Mouse (Mus musculus) lung, embryonic 14.5 days (tissue): ENCODE measurements around the gene Tulp1. TPM values are rescaled to one million over a fixed set of nuclear protein-coding genes. Genes with fewer than 3 reads are reported as not detected.
"Not testable (repeated sequence)": the region's sequence is repeated elsewhere in the genome, so short reads cannot be mapped to it uniquely, and the experiment has no call there.

Experiments used
- ATAC-seq: fragments of 200-750 bp; cut with Nextera tagmentation; 2 replicates; pipeline ENCODE4 v1.8.0; 2017; ENCODE audit warnings: mild to moderate bottlenecking, moderate TSS enrichment, moderate library complexity; ENCODE audit not compliant: insufficient read depth
- DNase-seq: peaks from one replicate; pipeline ENCODE4 v3.0.0-alpha.2; 2015
- H3K27ac ChIP-seq: fragments of 300-500 bp; sonication (generic); 2 replicates; pipeline ENCODE4 v1.5.1; 2014; ENCODE audit warnings: low read depth, mild to moderate bottlenecking, moderate library complexity
- H3K27me3 ChIP-seq: fragments of 300-500 bp; sonication (generic); 2 replicates; pipeline ENCODE4 v1.6.1; 2014; ENCODE audit warnings: low read length, control low read depth; ENCODE audit not compliant: insufficient read depth
- H3K36me3 ChIP-seq: fragments of 300-500 bp; sonication (generic); 2 replicates; pipeline ENCODE4 v1.6.1; 2014; ENCODE audit warnings: control low read depth; ENCODE audit not compliant: insufficient read depth
- H3K4me1 ChIP-seq: fragments of 300-500 bp; sonication (generic); 2 replicates; pipeline ENCODE4 v1.6.1; 2014; ENCODE audit warnings: antibody characterized with exemption, control low read depth; ENCODE audit not compliant: insufficient read depth
- H3K4me2 ChIP-seq: fragments of 300-500 bp; sonication (generic); 2 replicates; pipeline ENCODE4 v1.6.1; 2014; ENCODE audit warnings: mild to moderate bottlenecking
- H3K4me3 ChIP-seq: fragments of 300-500 bp; sonication (generic); 2 replicates; pipeline ENCODE4 v1.5.1; 2014; ENCODE audit warnings: low read depth, low read length
- H3K9ac ChIP-seq: fragments of 300-500 bp; sonication (generic); 2 replicates; pipeline ENCODE4 v1.6.1; 2014
- H3K9me3 ChIP-seq: fragments of 300-500 bp; sonication (generic); 2 replicates; pipeline ENCODE4 v1.6.1; 2016; ENCODE audit warnings: low read depth, low read length, control low read depth
- CTCF ChIP-seq: IDR thresholded peaks from 2 replicates; pipeline ENCODE4 v1.5.1; 2016; ENCODE audit warnings: antibody characterized with exemption, low read depth
- WGBS: fragments of 180-500 bp; shearing (Covaris S2); extraction: QIAGEN DNeasy Blood & Tissue Kit; methylation state at CpG from one replicate; pipeline ENCODE4 v1.1.7; 2014; 5-methylcytosine and 5-hydroxymethylcytosine counted together
- polyA plus RNA-seq: library from polyadenylated mRNA; unstranded; fragments of >200 nt; fragmentation: Nextera tagmentation; extraction: Ambion mirVana; gene quantifications from 2 replicates; pipeline ENCODE4 v1.2.1, GENCODE M21; 2014

The Tulp1 gene
- polyA plus RNA-seq, 1 experiment from 2014 or later: 3.0 TPM

- H3K36me3 ChIP-seq: no peaks in the 10 kb centered on the region
Observed at GRCm38 (mm10) chr17:28368449-28368848, 3.4 kb upstream of the Tulp1 start.

GRCm38 (mm10) chr17:28363507-28363906, 1.5 kb downstream of the Tulp1 start:
- Histone ChIP-seq H3K27ac (no peak overlapping the region), H3K4me3 (0 out of 2 replicates have a peak overlapping the region, but pooled peaks have one; percentile 29), H3K9ac (no peak overlapping the region), H3K9me3 (no peaks in the 10 kb centered on the region), H3K4me2 (peak overlapping the region; percentile 61), H3K4me1 (peaks cover 8% of the 10 kb centered on the region), H3K27me3 (peaks cover 42% of the 10 kb centered on the region), H3K36me3 (no peaks in the 10 kb centered on the region)
- 27% methylated on average over 6 of the region's 6 CpGs for WGBS
- ATAC-seq (no peak), DNase-seq (no peak)
- TF ChIP-seq CTCF: no peak

More at GRCm38 (mm10) chr17:28368449-28368848, 3.4 kb upstream of the Tulp1 start:
- Histone ChIP-seq H3K27ac (no peak overlapping the region), H3K27me3 (peaks cover 24% of the 10 kb centered on the region), H3K4me1 (peaks cover 1% of the 10 kb centered on the region), H3K4me3 (no peak overlapping the region), H3K9me3 (no peaks in the 10 kb centered on the region), H3K9ac (no peak overlapping the region), H3K4me2 (no peak overlapping the region)
- 3% methylated on average over 13 of the region's 13 CpGs for WGBS
- peak; percentile 95 for TF ChIP-seq CTCF
- peak; percentile 86 for DNase-seq
- ATAC-seq: peak; percentile 44

DNA sequence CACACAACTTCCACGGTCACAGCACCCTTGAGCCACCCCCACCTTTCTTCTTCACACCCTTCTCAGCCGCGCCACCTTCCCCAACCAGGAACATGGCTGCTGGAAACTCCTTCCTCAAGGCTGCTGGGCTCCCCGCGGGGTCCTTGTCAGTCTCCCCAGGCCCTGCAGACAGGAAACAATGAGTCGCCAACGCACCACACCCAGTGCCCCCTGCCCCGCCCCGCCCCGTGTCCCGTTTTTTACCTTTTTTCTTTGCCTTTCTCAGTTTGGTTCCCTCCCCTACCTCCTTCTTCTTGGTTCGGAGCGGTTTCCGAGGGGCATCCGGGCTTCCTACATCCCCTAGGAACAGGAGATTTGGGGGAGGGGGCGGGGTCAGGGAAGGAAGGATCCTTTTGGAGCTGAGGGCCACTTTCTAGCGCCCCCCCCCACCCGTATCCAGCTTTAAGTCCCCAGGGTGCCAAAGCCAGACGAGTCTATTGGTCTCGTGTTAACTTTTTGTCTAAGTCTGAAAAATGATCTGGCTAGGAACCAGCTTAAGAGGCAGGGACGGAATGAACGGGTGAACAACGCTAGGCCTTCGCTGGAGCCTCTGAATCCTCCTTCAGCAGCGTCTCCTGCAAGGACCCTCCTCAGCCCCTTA, 2.2 kb downstream of the Tulp1 start:
- Histone ChIP-seq H3K9me3 (no peaks in the 10 kb centered on the region), H3K4me2 (peak overlapping the region; percentile 61), H3K9ac (peak overlapping the region; percentile 38), H3K27ac (no peak overlapping the region), H3K36me3 (no peaks in the 10 kb centered on the region), H3K27me3 (peaks cover 44% of the 10 kb centered on the region), H3K4me1 (peaks cover 8% of the 10 kb centered on the region), H3K4me3 (peak overlapping the region; percentile 27)
- DNase-seq (peak; percentile 58), ATAC-seq (no peak)
- WGBS: 3% methylated on average over 25 of the region's 25 CpGs
- TF ChIP-seq CTCF: no peak

DNA sequence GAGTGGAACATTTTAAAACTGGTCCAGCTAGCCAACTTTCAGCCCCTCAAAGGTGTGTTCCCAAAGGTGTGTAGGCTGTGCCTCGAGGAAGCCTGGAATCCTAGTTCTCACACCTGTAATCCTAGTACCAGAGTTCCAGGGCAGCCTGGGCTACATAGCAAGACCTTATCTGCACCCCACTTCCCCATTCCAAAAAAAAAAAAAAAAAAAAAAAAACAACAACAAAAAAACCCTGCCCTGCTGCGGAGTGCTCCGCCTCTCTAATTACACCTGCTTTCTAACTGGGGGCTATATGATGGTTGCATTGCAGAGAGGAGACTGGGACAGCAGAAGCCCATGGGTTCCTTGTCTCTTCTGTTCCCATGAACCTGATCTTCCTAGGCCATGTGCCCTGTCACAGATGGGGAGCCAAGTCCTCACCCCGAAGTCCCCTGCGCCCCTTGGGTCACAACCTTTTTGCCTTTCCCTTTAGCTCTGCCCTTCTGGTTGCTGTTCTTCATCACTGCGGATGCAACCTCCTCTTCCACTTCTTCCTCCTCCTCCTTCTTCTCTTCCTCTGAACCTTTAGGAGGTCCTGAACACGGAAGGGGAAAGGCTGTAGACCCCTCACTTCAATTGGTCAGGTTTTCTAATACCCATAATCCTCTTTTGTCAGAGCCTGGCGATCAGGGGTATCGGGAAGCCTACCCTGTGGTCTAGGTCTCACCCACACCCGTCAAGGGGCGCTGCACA, 2.9 kb downstream of the Tulp1 start:
- no peak overlapping the region for H3K27ac ChIP-seq
- WGBS: 39% methylated on average over 11 of the region's 11 CpGs
- TF ChIP-seq CTCF: no peak
- no peaks in the 10 kb centered on the region for H3K36me3 ChIP-seq
- DNase-seq (no peak), ATAC-seq (no peak)
- peak overlapping the region; percentile 61 for H3K4me2 ChIP-seq
- H3K4me1 ChIP-seq: peaks cover 8% of the 10 kb centered on the region
- H3K27me3 ChIP-seq: peaks cover 44% of the 10 kb centered on the region
- H3K9me3 ChIP-seq: no peaks in the 10 kb centered on the region
- peak overlapping the region; percentile 27 for H3K4me3 ChIP-seq
- peak overlapping the region; percentile 38; the same call in 1 of the 2 replicates for H3K9ac ChIP-seq

DNA sequence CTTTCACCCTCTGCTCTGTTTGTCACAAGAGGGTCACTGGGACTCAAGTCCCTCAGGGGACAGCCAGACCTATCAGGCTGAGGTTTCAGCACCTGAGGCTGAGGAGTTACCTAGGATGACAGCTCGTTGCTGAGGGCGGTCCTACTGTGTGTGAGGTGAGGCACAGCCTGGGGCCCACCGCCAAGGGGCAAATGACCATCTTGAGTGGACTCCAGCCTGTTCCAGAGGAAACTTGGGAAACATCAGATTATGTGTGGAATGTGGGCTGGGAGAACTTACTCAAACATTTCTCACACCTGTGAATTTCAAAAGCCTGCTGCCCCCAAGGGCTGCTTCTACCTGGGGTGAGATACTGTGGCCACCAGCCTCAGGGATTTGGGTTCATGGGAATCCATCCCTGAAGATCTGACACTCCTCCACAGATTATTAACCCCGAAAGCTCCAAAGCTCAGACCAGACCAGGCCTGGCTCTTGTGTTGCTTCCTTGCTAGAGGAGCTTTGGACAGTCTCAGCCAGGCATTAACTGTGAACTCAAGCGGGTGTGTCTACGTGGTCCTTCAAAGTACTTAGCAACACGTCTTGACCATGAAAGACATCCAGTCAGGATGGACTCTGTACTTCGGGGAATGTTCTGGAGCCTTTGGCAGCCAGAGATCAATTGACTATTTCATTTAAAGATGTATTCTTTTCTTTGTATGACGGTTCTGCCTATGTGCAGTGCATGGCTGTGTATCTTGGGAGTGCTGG, 4.3 kb downstream of the Tulp1 start:
- H3K4me3 ChIP-seq: no peak overlapping the region
- H3K4me1 ChIP-seq: peaks cover 8% of the 10 kb centered on the region
- TF ChIP-seq CTCF: no peak
- H3K9me3 ChIP-seq: no peaks in the 10 kb centered on the region
- WGBS: 64% methylated on average over 9 of the region's 9 CpGs
- peak overlapping the region; percentile 40; the same call in 1 of the 2 replicates for H3K27ac ChIP-seq
- no peaks in the 10 kb centered on the region for H3K36me3 ChIP-seq
- H3K9ac ChIP-seq: no peak overlapping the region
- ATAC-seq: no peak
- DNase-seq: no peak
- no peak overlapping the region for H3K4me2 ChIP-seq
- peaks cover 44% of the 10 kb centered on the region for H3K27me3 ChIP-seq

DNA sequence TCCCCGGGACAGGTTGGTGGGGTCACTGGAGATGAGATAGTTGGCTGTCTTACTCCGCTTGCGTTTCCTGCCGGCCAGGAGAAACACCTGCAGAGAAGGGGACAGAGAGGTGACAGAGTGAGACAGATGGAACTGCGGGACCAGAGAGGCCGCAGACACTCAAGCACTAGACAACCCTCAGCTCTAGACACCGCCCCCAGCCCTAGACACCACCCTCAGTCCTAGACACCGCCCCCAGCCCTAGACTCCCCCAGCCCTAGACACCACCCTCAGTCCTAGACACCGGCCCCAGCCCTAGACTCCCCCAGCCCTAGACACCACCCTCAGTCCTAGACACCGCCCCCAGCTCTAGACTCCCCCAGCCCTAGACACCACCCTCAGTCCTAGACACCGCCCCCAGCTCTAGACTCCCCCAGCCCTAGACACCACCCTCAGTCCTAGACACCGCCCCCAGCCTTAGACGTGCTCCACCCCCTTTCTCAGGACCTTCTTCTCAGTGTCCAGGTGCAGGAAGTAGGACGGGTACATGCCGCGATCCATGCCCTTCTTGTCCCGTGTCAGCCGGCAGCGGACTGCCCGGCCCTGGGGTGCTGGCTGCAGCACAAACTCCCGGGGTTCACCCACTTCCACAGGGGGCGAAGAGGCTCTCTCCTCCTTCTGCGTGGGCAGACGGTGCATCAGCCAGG, 6.3 kb downstream of the Tulp1 start:
- Histone ChIP-seq H3K27ac (0 out of 2 replicates have a peak overlapping the region, but pooled peaks have one; percentile 46), H3K27me3 (peaks cover 26% of the 10 kb centered on the region)
- not testable (repeated sequence) for H3K9me3 ChIP-seq, DNase-seq, ATAC-seq, H3K4me3 ChIP-seq, H3K36me3 ChIP-seq, H3K4me1 ChIP-seq, H3K9ac ChIP-seq, H3K4me2 ChIP-seq
- 13% methylated on average over 24 of the region's 24 CpGs for WGBS
